Mouse (Mus musculus) bone marrow macrophage, adult 2 months (primary cell): ENCODE measurements around the gene Cd47. TPM values are rescaled to one million over a fixed set of nuclear protein-coding genes. Genes with fewer than 3 reads are reported as not detected.
A peak's percentile ranks its signal among the peaks of the same experiment; 100 is the strongest.

ENCODE experiments used
- H3K27ac ChIP-seq: 2 replicates; pipeline ENCODE4 v1.5.1; 2012; ENCODE audit warnings: low read depth, low read length; ENCODE audit not compliant: insufficient read depth
- H3K4me1 ChIP-seq: 2 replicates; pipeline ENCODE4 v1.6.1; 2012; ENCODE audit warnings: low read length; ENCODE audit not compliant: control insufficient read depth, insufficient read depth
- H3K4me3 ChIP-seq: 2 replicates; pipeline ENCODE4 v1.5.1; 2012; ENCODE audit warnings: mild to moderate bottlenecking, low read length, moderate library complexity; ENCODE audit not compliant: insufficient read depth
- CTCF ChIP-seq: IDR thresholded peaks from 2 replicates; pipeline ENCODE4 v1.5.1; 2012; ENCODE audit warnings: low read depth, mild to moderate bottlenecking, low read length, moderate library complexity
- POLR2A ChIP-seq: IDR thresholded peaks from 2 replicates; pipeline ENCODE4 v1.6.1; 2012; ENCODE audit warnings: mild to moderate bottlenecking, low read depth, low read length, borderline replicate concordance
- polyA plus RNA-seq: library from polyadenylated mRNA; stranded (reverse); fragments of >200 nt; gene quantifications from 2 replicates; pipeline ENCODE4 v1.2.4, GENCODE M21; 2012; ENCODE audit not compliant: missing spikeins, insufficient read depth, insufficient read length

The Cd47 gene
- polyA plus RNA-seq, 1 experiment: 310 TPM

DNA sequence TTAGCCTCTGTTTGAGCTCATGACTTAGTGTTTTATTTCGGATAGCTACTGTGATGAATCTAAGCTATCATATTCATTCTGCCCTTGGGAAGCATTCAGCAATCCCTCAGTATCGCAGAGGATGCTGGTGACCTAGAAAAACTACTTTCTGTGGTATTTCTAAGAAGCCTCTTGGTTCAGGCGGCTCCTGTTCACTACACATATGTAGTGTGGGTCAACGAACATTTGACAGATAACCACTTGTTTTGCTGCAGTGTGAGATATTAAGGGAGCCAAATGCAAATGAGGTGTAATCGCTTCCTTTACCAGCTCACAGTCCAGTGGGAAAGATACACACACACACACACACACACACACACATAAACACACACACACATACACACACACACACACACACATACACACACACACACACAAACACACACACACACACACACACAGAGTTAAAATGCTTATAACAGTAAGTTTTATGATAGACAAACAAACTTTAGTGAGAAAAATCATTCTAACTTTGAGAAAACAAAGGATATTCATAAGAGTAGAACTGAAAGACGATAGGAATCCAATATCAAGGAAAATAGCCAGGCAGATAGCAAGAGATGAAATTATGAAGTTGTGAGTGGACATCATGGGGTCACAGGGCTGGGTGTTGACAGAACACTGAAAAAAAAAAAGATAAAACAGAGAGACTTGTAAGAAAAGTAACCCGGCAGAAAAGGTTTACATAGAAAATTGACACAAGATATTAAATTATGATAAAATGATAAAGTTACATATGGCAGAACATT, 28.5 kb upstream of the Cd47 start:
- Histone ChIP-seq H3K4me3 (no peak overlapping the region), H3K27ac (no peak overlapping the region), H3K4me1 (peaks cover 16% of the 10 kb centered on the region)
- no peak for TF ChIP-seq POLR2A
- no peak for TF ChIP-seq CTCF

DNA sequence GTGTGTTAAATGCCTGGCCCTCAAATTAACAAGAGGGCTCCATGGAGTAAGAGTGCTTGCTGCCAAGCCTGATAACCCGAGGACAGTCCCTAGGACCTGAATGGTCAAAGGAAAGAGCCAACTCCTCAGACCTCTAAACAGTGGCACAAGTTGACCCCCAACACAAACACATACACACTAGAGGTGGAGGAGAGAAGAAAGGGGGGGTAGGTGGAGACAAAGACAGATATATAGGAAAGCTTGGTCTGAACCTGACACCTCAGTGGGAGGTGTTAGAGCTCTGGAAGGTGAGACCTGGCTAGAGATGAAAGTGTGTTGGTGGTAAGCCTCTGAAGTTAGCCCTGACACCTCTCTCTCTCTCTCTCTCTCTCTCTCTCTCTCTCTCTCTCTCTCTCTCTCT, 27.8 kb upstream of the Cd47 start:
- no peak for TF ChIP-seq POLR2A
- TF ChIP-seq CTCF: no peak
- Histone ChIP-seq H3K4me1 (peaks cover 16% of the 10 kb centered on the region), H3K4me3 (no peak overlapping the region), H3K27ac (no peak overlapping the region)

GRCm38 (mm10) chr16:49773068-49773467, 27.3 kb upstream of the Cd47 start:
- TF ChIP-seq POLR2A: no peak
- TF ChIP-seq CTCF: no peak
- Histone ChIP-seq H3K4me3 (no peak overlapping the region), H3K27ac (no peak overlapping the region), H3K4me1 (peaks cover 16% of the 10 kb centered on the region)

DNA sequence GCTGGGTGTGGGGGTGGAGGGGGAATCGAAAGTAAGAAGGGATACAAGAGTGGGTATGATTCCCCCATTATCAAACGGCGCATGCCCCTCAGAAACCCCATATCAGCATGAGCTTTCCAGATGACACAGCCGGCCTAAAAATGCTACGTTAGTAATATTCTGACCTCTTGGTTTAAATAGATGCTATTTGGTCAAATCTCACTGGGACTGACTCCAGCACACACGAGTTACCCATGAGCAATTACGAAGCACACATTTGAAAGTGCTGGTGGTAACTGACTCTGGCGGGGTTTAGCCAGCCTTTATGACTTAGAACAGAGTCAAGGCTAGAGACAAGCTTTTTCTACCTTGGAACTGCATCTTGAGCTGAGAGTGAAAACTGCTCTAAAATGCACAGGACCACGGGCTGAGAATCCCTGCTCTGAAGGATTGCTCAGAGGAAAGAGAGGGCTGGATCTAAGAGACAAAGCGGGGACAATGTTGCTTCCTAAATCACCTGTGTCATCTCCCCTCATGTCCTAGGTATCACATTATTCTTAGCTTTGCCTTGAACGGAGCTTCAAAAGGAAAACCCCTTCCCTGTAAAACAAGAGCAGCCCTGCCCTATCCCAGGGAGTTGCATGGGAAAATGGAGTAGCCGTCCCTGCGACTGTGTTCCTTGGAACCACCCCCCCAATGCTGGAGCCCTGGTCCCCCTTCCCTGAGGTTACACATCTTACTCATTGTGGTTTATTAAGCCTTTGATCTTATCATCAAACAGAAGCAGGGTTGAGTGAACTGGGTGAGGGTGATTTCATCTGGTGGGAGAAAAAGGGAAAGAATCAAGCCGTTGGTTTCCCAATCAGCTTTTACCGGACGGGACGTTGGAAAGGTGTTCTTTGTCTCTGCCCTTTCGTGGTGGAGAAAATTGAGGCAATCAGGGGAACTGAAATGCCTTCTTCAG, 26.0 kb upstream of the Cd47 start:
- Histone ChIP-seq H3K4me3 (no peak overlapping the region), H3K27ac (no peak overlapping the region), H3K4me1 (peaks cover 16% of the 10 kb centered on the region)
- TF ChIP-seq POLR2A: no peak
- no peak for TF ChIP-seq CTCF

GRCm38 (mm10) chr16:49775002-49775966, 25.0 kb upstream of the Cd47 start:
- H3K27ac ChIP-seq: no peak overlapping the region
- H3K4me3 ChIP-seq: no peak overlapping the region
- TF ChIP-seq POLR2A (no peak), CTCF (no peak)
- H3K4me1 ChIP-seq: peaks cover 11% of the 10 kb centered on the region

DNA sequence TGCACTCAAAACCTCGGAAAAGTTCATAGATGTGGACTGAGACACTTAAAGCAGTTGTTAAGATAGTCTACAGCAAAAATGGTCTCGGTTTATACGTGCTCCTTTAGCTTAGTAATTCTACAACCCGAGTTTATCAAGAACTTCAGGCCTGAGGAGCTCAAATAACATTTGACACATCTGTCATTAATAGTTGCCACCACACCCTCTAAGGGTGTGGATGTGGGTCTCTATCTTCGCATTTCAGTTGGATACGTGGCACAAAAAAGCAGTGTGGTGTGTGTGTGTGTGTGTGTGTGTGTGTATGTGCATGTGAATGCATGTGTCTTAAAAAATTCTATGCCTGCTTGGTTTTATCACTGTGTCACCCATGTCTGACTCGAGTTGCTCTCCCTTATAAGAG, 23.4 kb upstream of the Cd47 start:
- Histone ChIP-seq H3K4me1 (peaks cover 17% of the 10 kb centered on the region), H3K27ac (no peak overlapping the region), H3K4me3 (no peak overlapping the region)
- TF ChIP-seq CTCF: no peak
- TF ChIP-seq POLR2A: no peak

DNA sequence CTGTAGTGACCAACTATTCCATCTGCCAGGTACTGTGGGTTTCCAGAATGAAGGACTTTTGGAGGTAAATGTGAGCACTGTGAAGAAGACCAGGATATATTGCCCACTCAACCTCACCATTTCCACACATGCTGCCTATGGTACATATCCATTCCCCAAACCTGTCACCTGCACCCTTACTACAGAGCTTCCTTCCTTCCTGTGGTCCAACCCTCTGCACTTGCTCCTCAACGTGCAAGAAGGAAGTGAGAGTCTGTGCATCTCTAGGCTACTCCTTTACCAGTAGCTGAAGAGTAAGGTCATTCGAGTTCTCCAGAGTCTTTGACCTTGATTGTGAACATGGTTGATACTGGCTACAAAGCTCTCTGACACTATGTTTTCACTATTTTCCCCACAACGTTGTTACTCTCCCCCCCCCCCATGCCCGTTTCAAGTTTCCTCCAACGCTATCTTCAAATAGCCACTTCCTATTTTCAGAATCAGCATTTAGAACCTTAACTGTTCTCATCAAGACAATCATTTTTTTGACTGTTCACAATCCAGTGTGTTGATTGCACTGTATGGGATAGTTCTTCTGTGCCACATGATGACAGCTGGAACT, 18.7 kb upstream of the Cd47 start:
- Histone ChIP-seq H3K4me3 (no peak overlapping the region), H3K27ac (peak overlapping the region; percentile 5; the same call in 1 of the 2 replicates), H3K4me1 (peaks cover 27% of the 10 kb centered on the region)
- no peak for TF ChIP-seq POLR2A
- no peak for TF ChIP-seq CTCF

DNA sequence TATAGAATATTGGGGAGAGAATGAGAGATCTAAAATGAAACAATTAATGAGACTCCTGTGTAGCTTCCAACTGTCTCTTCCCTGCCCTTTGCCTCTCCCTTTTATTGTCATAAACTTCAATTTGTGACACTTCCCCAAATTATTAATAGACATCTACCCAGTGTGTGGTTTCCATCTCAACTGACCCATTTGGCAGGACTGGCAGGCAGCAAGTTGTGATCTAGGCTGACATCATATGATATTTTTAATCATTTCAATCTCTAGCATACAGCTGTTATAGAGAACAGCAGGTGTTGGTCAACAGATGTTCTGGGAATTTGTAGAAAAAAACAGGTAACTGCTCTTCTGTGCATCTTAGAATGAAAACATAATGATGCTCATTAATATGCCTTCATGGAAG, 17.0 kb upstream of the Cd47 start:
- TF ChIP-seq CTCF (no peak), POLR2A (no peak)
- Histone ChIP-seq H3K27ac (0 out of 2 replicates have a peak overlapping the region, but pooled peaks have one; percentile 11), H3K4me1 (peaks cover 27% of the 10 kb centered on the region), H3K4me3 (no peak overlapping the region)

DNA sequence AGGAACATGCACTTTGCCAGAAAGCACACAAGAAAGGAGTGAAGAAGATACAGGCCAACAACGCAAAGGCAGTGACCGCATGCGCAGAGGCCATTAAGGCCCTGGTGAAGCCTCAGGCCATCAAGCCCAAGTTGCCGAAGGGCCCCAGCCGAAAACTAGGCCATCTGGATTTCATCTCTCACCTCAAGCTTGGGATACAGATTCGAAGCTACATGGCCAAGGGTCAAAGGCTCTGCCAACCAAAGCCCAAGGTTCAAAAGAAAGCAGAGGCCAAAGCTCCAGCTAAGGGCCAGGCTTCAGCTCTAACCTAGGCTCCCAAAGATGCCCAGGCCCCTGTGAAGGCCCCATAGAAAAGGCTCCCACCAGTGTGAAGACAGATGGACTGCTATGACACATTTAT, 14.2 kb upstream of the Cd47 start:
- Histone ChIP-seq H3K4me1 (peaks cover 33% of the 10 kb centered on the region), H3K27ac (no peak overlapping the region), H3K4me3 (no peak overlapping the region)
- TF ChIP-seq CTCF: no peak
- TF ChIP-seq POLR2A: no peak
